Mouse (Mus musculus) forebrain, embryonic 11.5 days (tissue): ENCODE measurements at regions not wholly inside any gene's neighbourhood (a gene's known extent, or its start where the extent isn't known, plus 50 kb on each side); places are given as distances from the start of the nearest gene placed in this dataset.

Experiments used
- ATAC-seq: fragments of 200-750 bp; cut with Nextera tagmentation; replicated peaks from 2 replicates; pipeline ENCODE4 v1.8.0; 2017; ENCODE audit warnings: moderate TSS enrichment; ENCODE audit not compliant: low FRiP score
- DNase-seq: peaks from one replicate; pipeline ENCODE4 v3.0.0-alpha.2; 2017; ENCODE audit warnings: low spot score
- H3K27ac ChIP-seq: fragments of 300-500 bp; sonication (generic); 2 replicates; pipeline ENCODE4 v1.5.1; 2014; ENCODE audit warnings: low read depth, low read length
- H3K27me3 ChIP-seq: fragments of 300-500 bp; sonication (generic); 2 replicates; pipeline ENCODE4 v1.6.1; 2014; ENCODE audit warnings: mild to moderate bottlenecking, low read length, mixed read lengths; ENCODE audit not compliant: control insufficient read depth, insufficient read depth
- H3K36me3 ChIP-seq: fragments of 300-500 bp; sonication (generic); 2 replicates; pipeline ENCODE4 v1.6.1; 2014; ENCODE audit warnings: mild to moderate bottlenecking, low read length, moderate library complexity, mixed read lengths; ENCODE audit not compliant: control insufficient read depth, insufficient read depth
- H3K4me1 ChIP-seq: fragments of 300-500 bp; sonication (generic); replicated peaks from 2 replicates; pipeline ENCODE4 v1.6.1; 2014; ENCODE audit warnings: low read length, mixed read lengths; ENCODE audit not compliant: control insufficient read depth, insufficient read depth
- H3K4me2 ChIP-seq: fragments of 300-500 bp; sonication (generic); 2 replicates; pipeline ENCODE4 v1.6.1; 2014; ENCODE audit warnings: low read depth, mild to moderate bottlenecking, low read length, moderate library complexity, mixed read lengths; ENCODE audit not compliant: severe bottlenecking
- H3K4me3 ChIP-seq: fragments of 300-500 bp; sonication (generic); 2 replicates; pipeline ENCODE4 v1.5.1; 2014; ENCODE audit warnings: low read depth, low read length
- H3K9ac ChIP-seq: fragments of 300-500 bp; sonication (generic); 2 replicates; pipeline ENCODE4 v1.6.1; 2014; ENCODE audit warnings: low read length
- H3K9me3 ChIP-seq: fragments of 300-500 bp; sonication (generic); 2 replicates; pipeline ENCODE4 v1.6.1; 2016; ENCODE audit warnings: low read length, mixed read lengths; ENCODE audit not compliant: control insufficient read depth
- WGBS: fragments of 180-500 bp; shearing (Covaris S2); extraction: QIAGEN DNeasy Blood & Tissue Kit; methylation state at CpG from one replicate; pipeline ENCODE4 v1.1.7; 2014; 5-methylcytosine and 5-hydroxymethylcytosine counted together

GRCm38 (mm10) chr13:48106946-48107345 is 154.1 kb upstream of the Id4 start:
- Histone ChIP-seq H3K36me3 (no peaks in the 10 kb centered on the region), H3K9me3 (no peaks in the 10 kb centered on the region), H3K4me2 (peak overlapping the region; percentile 9; the same call in 1 of the 2 replicates), H3K4me1 (peaks cover 6% of the 10 kb centered on the region), H3K4me3 (no peak overlapping the region), H3K9ac (no peak overlapping the region), H3K27ac (no peak overlapping the region), H3K27me3 (no peaks in the 10 kb centered on the region)
- DNase-seq (no peak), ATAC-seq (peak; percentile 58)
- 20% methylated on average over 5 of the region's 5 CpGs for WGBS

GRCm38 (mm10) chr13:48115890-48116289 is 145.1 kb upstream of the Id4 start:
- Histone ChIP-seq H3K9ac (no peak overlapping the region), H3K4me3 (no peak overlapping the region), H3K36me3 (no peaks in the 10 kb centered on the region), H3K27me3 (no peaks in the 10 kb centered on the region), H3K4me1 (no peaks in the 10 kb centered on the region), H3K9me3 (no peaks in the 10 kb centered on the region; the same call in 1 of the 2 replicates), H3K4me2 (no peak overlapping the region), H3K27ac (no peak overlapping the region)
- no peak for DNase-seq
- WGBS = 91% methylated on average over 7 of the region's 7 CpGs
- no peak for ATAC-seq

GRCm38 (mm10) chr13:48126582-48126981 is 134.4 kb upstream of the Id4 start:
- no peaks in the 10 kb centered on the region for H3K9me3 ChIP-seq
- H3K4me2 ChIP-seq = no peak overlapping the region
- ATAC-seq (peak; percentile 64; the same call in 1 of the 2 replicates), DNase-seq (no peak)
- H3K27ac ChIP-seq = peak overlapping the region; percentile 48; the same call in 1 of the 2 replicates
- no peak overlapping the region for H3K9ac ChIP-seq
- H3K4me3 ChIP-seq = no peak overlapping the region
- WGBS = 55% methylated on average over 6 of the region's 6 CpGs
- no peaks in the 10 kb centered on the region for H3K36me3 ChIP-seq
- H3K4me1 ChIP-seq = peaks cover 19% of the 10 kb centered on the region
- no peaks in the 10 kb centered on the region for H3K27me3 ChIP-seq

GRCm38 (mm10) chr13:48130724-48131123 is 130.3 kb upstream of the Id4 start:
- WGBS = under 1% methylated on average over 17 of the region's 17 CpGs
- no peaks in the 10 kb centered on the region for H3K9me3 ChIP-seq
- H3K4me2 ChIP-seq = peak overlapping the region; percentile 29; the same call in 1 of the 2 replicates
- H3K9ac ChIP-seq = no peak overlapping the region
- H3K4me1 ChIP-seq = peaks cover 29% of the 10 kb centered on the region
- no peaks in the 10 kb centered on the region for H3K36me3 ChIP-seq
- no peaks in the 10 kb centered on the region for H3K27me3 ChIP-seq
- DNase-seq (peak; percentile 92), ATAC-seq (peak; percentile 90)
- H3K27ac ChIP-seq = peak overlapping the region; percentile 82
- H3K4me3 ChIP-seq = no peak overlapping the region; the same call in 1 of the 2 replicates

- H3K9me3 ChIP-seq = no peaks in the 10 kb centered on the region
- DNase-seq (no peak), ATAC-seq (0 out of 2 replicates have a peak, but pooled peaks have one; percentile 15)
- 0 out of 2 replicates have a peak overlapping the region, but pooled peaks have one; percentile 21 for H3K9ac ChIP-seq
- no peaks in the 10 kb centered on the region for H3K36me3 ChIP-seq
- H3K4me1 ChIP-seq = peaks cover 27% of the 10 kb centered on the region
- no peak overlapping the region for H3K4me2 ChIP-seq
- H3K27ac ChIP-seq = peak overlapping the region; percentile 82
- 7% methylated on average over 5 of the region's 5 CpGs for WGBS
- no peak overlapping the region for H3K4me3 ChIP-seq
- H3K27me3 ChIP-seq = no peaks in the 10 kb centered on the region
Observed at GRCm38 (mm10) chr13:48131681-48132080, 129.3 kb upstream of the Id4 start.

GRCm38 (mm10) chr13:48145976-48146375 is 115.1 kb upstream of the Id4 start:
- H3K27me3 ChIP-seq = no peaks in the 10 kb centered on the region
- no peaks in the 10 kb centered on the region for H3K9me3 ChIP-seq
- H3K4me2 ChIP-seq = no peak overlapping the region
- WGBS = 86% methylated on average over 5 of the region's 5 CpGs
- no peak overlapping the region for H3K4me3 ChIP-seq
- DNase-seq = no peak
- no peaks in the 10 kb centered on the region for H3K4me1 ChIP-seq
- no peaks in the 10 kb centered on the region for H3K36me3 ChIP-seq
- H3K27ac ChIP-seq = no peak overlapping the region
- H3K9ac ChIP-seq = no peak overlapping the region
- ATAC-seq = no peak

- no peak overlapping the region for H3K4me2 ChIP-seq
- DNase-seq = no peak
- no peak for ATAC-seq
- H3K4me1 ChIP-seq = no peaks in the 10 kb centered on the region
- 70% methylated on average over 7 of the region's 7 CpGs for WGBS
- H3K27me3 ChIP-seq = no peaks in the 10 kb centered on the region
- H3K4me3 ChIP-seq = no peak overlapping the region
- H3K9ac ChIP-seq = no peak overlapping the region
- H3K36me3 ChIP-seq = no peaks in the 10 kb centered on the region
- no peak overlapping the region for H3K27ac ChIP-seq
- H3K9me3 ChIP-seq = no peaks in the 10 kb centered on the region
Observed at GRCm38 (mm10) chr13:48147061-48147460, 114.0 kb upstream of the Id4 start.

- H3K27me3 ChIP-seq = no peaks in the 10 kb centered on the region
- no peak overlapping the region for H3K4me2 ChIP-seq
- H3K9ac ChIP-seq = no peak overlapping the region
- no peaks in the 10 kb centered on the region for H3K9me3 ChIP-seq
- ATAC-seq (peak; percentile 8; the same call in 1 of the 2 replicates), DNase-seq (peak; percentile 53)
- no peaks in the 10 kb centered on the region for H3K36me3 ChIP-seq
- peak overlapping the region; percentile 81 for H3K27ac ChIP-seq
- WGBS = 43% methylated on average over 7 of the region's 7 CpGs
- peaks cover 17% of the 10 kb centered on the region; the same call in 1 of the 2 replicates for H3K4me1 ChIP-seq
- no peak overlapping the region for H3K4me3 ChIP-seq
Observed at GRCm38 (mm10) chr13:48153248-48153647, 107.8 kb upstream of the Id4 start.
